Mouse (Mus musculus) embryonic facial prominence, embryonic 15.5 days (tissue): ENCODE measurements around the gene Sdk1. TPM values are rescaled to one million over a fixed set of nuclear protein-coding genes. Genes with fewer than 3 reads are reported as not detected.
A peak's percentile ranks its signal among the peaks of the same experiment; 100 is the strongest.

ENCODE experiments used
- ATAC-seq: fragments of 200-750 bp; cut with Nextera tagmentation; 2 replicates; pipeline ENCODE4 v1.8.0; 2017; ENCODE audit warnings: low read depth, moderate TSS enrichment; ENCODE audit not compliant: insufficient number of reproducible peaks, low FRiP score, low TSS enrichment
- H3K27ac ChIP-seq: fragments of 300-500 bp; sonication (generic); replicated peaks from 2 replicates; pipeline ENCODE4 v1.5.1; 2015; ENCODE audit warnings: mild to moderate bottlenecking, inconsistent platforms
- H3K27me3 ChIP-seq: fragments of 300-500 bp; sonication (generic); 2 replicates; pipeline ENCODE4 v1.6.1; 2015; ENCODE audit warnings: inconsistent platforms
- H3K36me3 ChIP-seq: fragments of 300-500 bp; sonication (generic); 2 replicates; pipeline ENCODE4 v1.6.1; 2015; ENCODE audit warnings: mild to moderate bottlenecking, inconsistent platforms
- H3K4me1 ChIP-seq: fragments of 300-500 bp; sonication (generic); 2 replicates; pipeline ENCODE4 v1.6.1; 2015; ENCODE audit warnings: inconsistent platforms
- H3K4me2 ChIP-seq: fragments of 300-500 bp; sonication (generic); replicated peaks from 2 replicates; pipeline ENCODE4 v1.6.1; 2015; ENCODE audit warnings: mild to moderate bottlenecking, inconsistent platforms
- H3K4me3 ChIP-seq: fragments of 300-500 bp; sonication (generic); replicated peaks from 2 replicates; pipeline ENCODE4 v1.5.1; 2015; ENCODE audit warnings: mild to moderate bottlenecking, inconsistent platforms
- H3K9ac ChIP-seq: fragments of 300-500 bp; sonication (generic); 2 replicates; pipeline ENCODE4 v1.6.1; 2015; ENCODE audit warnings: inconsistent platforms
- H3K9me3 ChIP-seq: fragments of 300-500 bp; sonication (generic); replicated peaks from 2 replicates; pipeline ENCODE4 v1.6.1; 2016; ENCODE audit warnings: inconsistent platforms
- WGBS: fragments of 180-500 bp; shearing (Covaris S2); methylation state at CpG from one replicate; pipeline ENCODE4 v1.1.7; 2015; 5-methylcytosine and 5-hydroxymethylcytosine counted together
- polyA plus RNA-seq: library from polyadenylated mRNA; unstranded; fragments of >200 nt; fragmentation: Nextera tagmentation; extraction: Ambion mirVana; gene quantifications from 2 replicates; pipeline ENCODE4 v1.2.1, GENCODE M21; 2015

Gene Sdk1
- polyA plus RNA-seq, 1 experiment from 2014 or later: 2.6 TPM

DNA sequence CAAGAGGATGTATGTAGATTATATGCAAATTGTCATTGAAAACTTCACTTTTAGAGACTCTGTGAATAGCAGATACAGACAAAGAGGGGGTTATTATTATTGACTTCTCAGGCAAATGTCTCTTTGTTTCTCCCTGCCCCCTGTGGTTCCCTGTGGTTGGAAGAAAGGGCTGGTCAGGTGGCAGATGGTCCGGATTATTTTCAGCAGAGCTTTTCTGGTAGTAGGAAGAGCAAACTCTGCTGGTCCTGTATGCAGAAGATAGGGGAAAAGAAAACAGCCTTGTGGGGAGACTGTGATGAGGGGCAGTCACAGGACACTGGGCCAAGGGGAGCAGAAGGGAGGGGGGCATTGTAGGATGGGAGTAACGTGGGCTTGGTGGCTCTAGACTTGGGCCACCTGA, 147.2 kb downstream of the Sdk1 start:
- Histone ChIP-seq H3K27ac (no peak overlapping the region), H3K4me2 (no peak overlapping the region), H3K9ac (no peak overlapping the region), H3K36me3 (no peaks in the 10 kb centered on the region), H3K9me3 (no peaks in the 10 kb centered on the region), H3K4me1 (no peaks in the 10 kb centered on the region), H3K27me3 (no peaks in the 10 kb centered on the region), H3K4me3 (no peak overlapping the region)
- no peak for ATAC-seq
- 49% methylated on average over 2 of the region's 2 CpGs for WGBS

GRCm38 (mm10) chr5:141390541-141390940, 149.3 kb downstream of the Sdk1 start:
- Histone ChIP-seq H3K4me3 (no peak overlapping the region), H3K4me2 (no peak overlapping the region), H3K4me1 (no peaks in the 10 kb centered on the region), H3K9ac (no peak overlapping the region), H3K36me3 (no peaks in the 10 kb centered on the region), H3K9me3 (no peaks in the 10 kb centered on the region), H3K27ac (no peak overlapping the region), H3K27me3 (no peaks in the 10 kb centered on the region)
- 76% methylated on average over 4 of the region's 4 CpGs for WGBS
- ATAC-seq: no peak

- Histone ChIP-seq H3K9ac (no peak overlapping the region), H3K4me1 (no peaks in the 10 kb centered on the region), H3K27ac (no peak overlapping the region), H3K27me3 (no peaks in the 10 kb centered on the region), H3K4me3 (no peak overlapping the region), H3K4me2 (no peak overlapping the region), H3K9me3 (no peaks in the 10 kb centered on the region), H3K36me3 (no peaks in the 10 kb centered on the region)
- 77% methylated on average over 5 of the region's 5 CpGs for WGBS
- ATAC-seq: no peak
These were observed 149.9 kb downstream of the Sdk1 start for GRCm38 (mm10) chr5:141391153-141391552.

- H3K4me1 ChIP-seq: no peaks in the 10 kb centered on the region
- H3K4me2 ChIP-seq: no peak overlapping the region
- no peaks in the 10 kb centered on the region for H3K36me3 ChIP-seq
- no peaks in the 10 kb centered on the region for H3K9me3 ChIP-seq
- no peak for ATAC-seq
- H3K27me3 ChIP-seq: no peaks in the 10 kb centered on the region
- 84% methylated on average over 4 of the region's 4 CpGs for WGBS
- H3K27ac ChIP-seq: no peak overlapping the region
- no peak overlapping the region for H3K9ac ChIP-seq
- H3K4me3 ChIP-seq: no peak overlapping the region
These were observed 152.6 kb downstream of the Sdk1 start for GRCm38 (mm10) chr5:141393846-141394245.

DNA sequence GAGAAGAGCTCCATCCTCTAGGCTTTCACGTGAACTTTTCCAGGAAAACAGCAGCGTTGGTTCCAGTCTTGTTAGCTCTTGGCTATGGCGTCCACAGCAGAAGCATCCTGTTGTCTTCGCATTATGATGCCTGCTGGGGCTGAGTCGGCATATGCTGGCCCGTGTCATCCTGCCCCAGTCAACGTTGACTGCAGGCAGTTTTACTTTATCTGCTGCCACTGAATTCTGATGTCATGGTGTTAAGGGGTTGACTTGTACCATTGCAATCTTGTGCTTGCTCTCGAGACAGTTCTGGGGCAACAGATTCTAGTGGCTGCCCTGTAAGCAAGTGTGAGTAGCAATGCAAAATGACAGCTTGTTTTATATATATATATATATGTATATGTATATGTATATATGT, 153.3 kb downstream of the Sdk1 start:
- Histone ChIP-seq H3K4me1 (no peaks in the 10 kb centered on the region), H3K9ac (no peak overlapping the region), H3K27ac (no peak overlapping the region), H3K36me3 (no peaks in the 10 kb centered on the region), H3K9me3 (no peaks in the 10 kb centered on the region), H3K27me3 (no peaks in the 10 kb centered on the region), H3K4me3 (no peak overlapping the region), H3K4me2 (no peak overlapping the region)
- no peak for ATAC-seq
- 88% methylated on average over 8 of the region's 8 CpGs for WGBS

- 73% methylated on average over 8 of the region's 8 CpGs for WGBS
- no peaks in the 10 kb centered on the region for H3K27me3 ChIP-seq
- ATAC-seq: no peak
- no peaks in the 10 kb centered on the region for H3K36me3 ChIP-seq
- H3K9me3 ChIP-seq: no peaks in the 10 kb centered on the region
- H3K9ac ChIP-seq: no peak overlapping the region
- H3K4me1 ChIP-seq: peaks cover 9% of the 10 kb centered on the region; the same call in 1 of the 2 replicates
- H3K27ac ChIP-seq: no peak overlapping the region
- no peak overlapping the region for H3K4me3 ChIP-seq
- H3K4me2 ChIP-seq: no peak overlapping the region
These were observed 162.5 kb downstream of the Sdk1 start for GRCm38 (mm10) chr5:141403741-141404140.

- H3K4me2 ChIP-seq: no peak overlapping the region
- ATAC-seq: peak; percentile 69
- peaks cover 9% of the 10 kb centered on the region; the same call in 1 of the 2 replicates for H3K4me1 ChIP-seq
- H3K36me3 ChIP-seq: no peaks in the 10 kb centered on the region
- H3K4me3 ChIP-seq: no peak overlapping the region
- no peaks in the 10 kb centered on the region for H3K9me3 ChIP-seq
- H3K27me3 ChIP-seq: no peaks in the 10 kb centered on the region
- H3K9ac ChIP-seq: no peak overlapping the region
- no peak overlapping the region for H3K27ac ChIP-seq
- WGBS: 26% methylated on average over 2 of the region's 2 CpGs
These were observed 163.4 kb downstream of the Sdk1 start for GRCm38 (mm10) chr5:141404651-141405050.

DNA sequence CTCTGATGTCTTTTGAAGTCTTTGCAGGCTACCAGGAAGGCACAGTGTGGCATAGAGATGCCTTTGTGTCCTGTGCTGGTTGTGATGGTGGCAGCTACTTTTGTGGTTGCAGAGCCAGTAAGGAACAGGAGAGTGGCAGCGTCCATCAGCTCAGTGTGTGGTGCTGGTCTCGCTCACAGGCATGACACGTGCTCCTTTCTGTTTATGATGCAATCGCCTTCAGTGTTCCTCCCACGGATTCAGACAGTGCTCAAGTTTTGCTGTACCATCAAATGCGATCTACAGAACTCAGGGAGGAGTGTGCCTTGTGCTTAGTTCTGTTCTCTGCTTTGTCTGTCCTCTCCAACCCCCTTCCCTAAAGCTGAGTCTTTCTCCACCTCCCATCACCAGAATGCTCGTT, 165.6 kb downstream of the Sdk1 start:
- H3K9ac ChIP-seq: no peak overlapping the region
- no peak overlapping the region for H3K4me2 ChIP-seq
- WGBS: 64% methylated on average over 7 of the region's 7 CpGs
- H3K4me1 ChIP-seq: peaks cover 9% of the 10 kb centered on the region; the same call in 1 of the 2 replicates
- no peaks in the 10 kb centered on the region for H3K27me3 ChIP-seq
- H3K27ac ChIP-seq: no peak overlapping the region
- no peak overlapping the region for H3K4me3 ChIP-seq
- no peaks in the 10 kb centered on the region for H3K36me3 ChIP-seq
- H3K9me3 ChIP-seq: no peaks in the 10 kb centered on the region
- ATAC-seq: no peak

DNA sequence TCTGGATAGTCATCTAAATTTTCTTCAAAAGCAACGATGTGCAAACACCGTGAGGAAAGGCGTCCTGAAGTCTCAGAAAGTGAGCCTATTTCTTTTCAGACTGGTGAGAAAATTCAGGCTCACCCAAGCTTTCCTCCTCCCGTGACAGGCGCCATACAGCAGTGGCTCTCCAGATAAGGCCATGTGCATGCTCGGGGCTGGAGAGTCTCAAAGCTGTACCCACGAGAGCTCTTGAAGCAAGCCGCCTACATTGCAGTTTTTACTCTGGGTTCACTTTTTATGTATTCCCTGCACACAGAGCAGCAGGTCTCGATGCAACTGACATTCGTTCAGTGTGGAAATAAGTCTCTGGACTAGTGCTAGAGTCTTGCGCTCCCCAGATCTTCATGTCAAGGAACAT, 171.7 kb downstream of the Sdk1 start:
- 73% methylated on average over 11 of the region's 11 CpGs for WGBS
- Histone ChIP-seq H3K9ac (no peak overlapping the region), H3K27ac (no peak overlapping the region), H3K4me3 (no peak overlapping the region), H3K4me1 (no peaks in the 10 kb centered on the region), H3K9me3 (no peaks in the 10 kb centered on the region), H3K36me3 (no peaks in the 10 kb centered on the region), H3K27me3 (no peaks in the 10 kb centered on the region), H3K4me2 (no peak overlapping the region)
- no peak for ATAC-seq

DNA sequence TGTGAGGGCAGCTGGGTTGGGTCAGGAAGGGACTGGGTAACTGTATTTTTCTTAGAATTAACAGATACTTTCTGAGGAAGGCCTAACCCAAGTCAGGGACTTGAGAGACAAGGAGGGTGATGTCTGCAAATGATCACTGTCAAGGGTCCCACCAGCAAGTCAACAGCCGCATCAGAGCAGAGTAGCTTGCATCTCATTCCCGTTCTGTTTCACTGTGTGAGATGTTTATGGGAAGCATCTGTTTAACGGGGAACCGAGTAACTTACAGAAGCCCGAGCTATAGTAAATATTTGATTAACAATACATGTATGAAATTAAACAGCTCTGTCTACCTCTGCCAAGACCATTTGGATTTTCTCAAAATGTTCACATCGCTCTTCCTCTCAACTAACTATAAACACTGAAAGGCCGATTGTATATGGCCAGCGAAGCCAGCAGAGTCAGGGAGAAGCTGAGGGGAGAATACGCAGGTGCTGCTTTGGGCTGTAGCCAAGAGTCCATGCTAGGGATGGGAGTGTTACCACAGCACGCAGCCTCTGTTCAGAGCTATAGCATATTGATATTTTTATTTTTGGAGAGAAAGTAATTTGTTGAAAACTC, 174.5 kb downstream of the Sdk1 start:
- H3K27ac ChIP-seq: no peak overlapping the region
- no peak overlapping the region for H3K9ac ChIP-seq
- no peak overlapping the region for H3K4me2 ChIP-seq
- H3K4me3 ChIP-seq: no peak overlapping the region
- H3K36me3 ChIP-seq: no peaks in the 10 kb centered on the region
- H3K9me3 ChIP-seq: no peaks in the 10 kb centered on the region
- WGBS: 71% methylated on average over 10 of the region's 10 CpGs
- no peaks in the 10 kb centered on the region for H3K27me3 ChIP-seq
- H3K4me1 ChIP-seq: no peaks in the 10 kb centered on the region
- no peak for ATAC-seq

DNA sequence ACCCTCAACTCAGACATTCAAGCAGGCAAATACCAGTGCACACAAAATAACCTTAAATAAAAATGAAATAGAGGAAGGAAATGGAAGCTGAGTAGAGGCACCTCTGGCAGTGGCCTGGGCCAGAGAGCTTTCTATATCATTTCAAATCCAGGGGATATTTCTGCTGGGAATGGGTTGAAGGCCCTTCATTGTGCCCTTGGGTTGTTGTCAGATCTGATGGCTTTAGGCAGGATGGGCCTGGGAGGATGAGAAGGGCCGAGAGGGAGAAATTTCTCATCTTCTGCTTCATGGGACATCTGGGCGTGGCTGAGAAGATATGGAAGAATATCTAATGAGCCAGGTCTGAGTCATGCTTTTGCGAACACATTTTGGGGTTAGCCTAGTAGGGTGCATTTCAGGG, 186.8 kb downstream of the Sdk1 start:
- Histone ChIP-seq H3K9ac (no peak overlapping the region), H3K27ac (no peak overlapping the region), H3K4me2 (no peak overlapping the region), H3K4me3 (no peak overlapping the region), H3K27me3 (no peaks in the 10 kb centered on the region), H3K36me3 (no peaks in the 10 kb centered on the region), H3K4me1 (no peaks in the 10 kb centered on the region), H3K9me3 (no peaks in the 10 kb centered on the region)
- ATAC-seq: no peak
- 68% methylated on average over 3 of the region's 3 CpGs for WGBS

DNA sequence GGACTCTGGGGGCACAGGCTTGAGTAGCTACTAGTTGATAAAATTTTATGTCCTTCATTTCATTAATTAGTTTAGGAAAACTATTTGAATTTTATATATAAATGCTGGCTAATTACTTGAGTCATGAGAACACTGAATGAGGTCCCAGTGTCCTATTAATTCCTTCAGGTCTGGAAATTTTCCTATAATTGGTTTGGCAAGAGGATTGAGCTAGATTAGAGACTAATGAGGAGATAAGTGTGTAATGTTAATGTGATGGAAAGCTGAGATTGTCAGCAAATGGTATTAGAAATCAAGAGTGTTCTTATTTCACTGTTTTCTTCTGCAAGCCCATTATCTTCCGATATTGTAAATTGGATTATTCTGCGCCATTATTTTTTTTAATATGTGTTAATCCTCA, 192.0 kb downstream of the Sdk1 start:
- H3K4me3 ChIP-seq: no peak overlapping the region
- no peaks in the 10 kb centered on the region for H3K4me1 ChIP-seq
- H3K9ac ChIP-seq: no peak overlapping the region
- ATAC-seq: no peak
- no peaks in the 10 kb centered on the region for H3K36me3 ChIP-seq
- WGBS: 86% methylated on average over 2 of the region's 2 CpGs
- no peak overlapping the region for H3K27ac ChIP-seq
- H3K4me2 ChIP-seq: no peak overlapping the region
- H3K9me3 ChIP-seq: no peaks in the 10 kb centered on the region
- no peaks in the 10 kb centered on the region for H3K27me3 ChIP-seq
